Mouse (Mus musculus) gastrocnemius, postnatal 25 days (tissue): ENCODE data around the gene Them7. TPM values are rescaled to one million over a fixed set of nuclear protein-coding genes. Genes with fewer than 3 reads are reported as not detected.
A peak's percentile ranks its signal among the peaks of the same experiment; 100 is the strongest.

Experiments
- DNase-seq: peaks from one replicate; pipeline ENCODE4 v3.0.0; 2022
- total RNA-seq, 2 experiments: library from RNA; stranded (reverse); gene quantifications; 1 replicate in 1 of 2; 2 replicates in 1 of 2; pipeline ENCODE4 v1.2.3; 2021

The Them7 gene
- total RNA-seq, 2 experiments from 2014 or later, result not detected

DNA sequence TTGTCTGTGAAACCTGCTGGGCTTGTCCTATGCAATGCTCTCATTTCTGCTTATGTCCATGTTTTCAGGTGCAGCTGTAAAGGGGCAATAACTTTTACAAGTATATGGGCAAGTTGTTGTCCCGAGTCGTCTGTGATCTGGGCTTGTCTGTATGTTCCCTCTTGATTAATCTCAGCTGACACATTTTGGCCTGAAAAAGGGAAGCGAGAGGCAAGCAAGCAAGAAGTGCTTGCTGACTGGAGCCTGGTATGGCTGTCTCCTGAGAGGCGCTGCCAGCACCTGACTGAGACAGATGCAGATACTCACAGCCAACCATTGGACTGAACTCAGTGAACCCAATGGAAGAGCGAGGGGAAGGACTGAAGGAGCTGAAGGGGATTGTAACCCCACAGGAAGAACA is 193.5 kb downstream of the Them7 start:
- no peak for DNase-seq

DNA sequence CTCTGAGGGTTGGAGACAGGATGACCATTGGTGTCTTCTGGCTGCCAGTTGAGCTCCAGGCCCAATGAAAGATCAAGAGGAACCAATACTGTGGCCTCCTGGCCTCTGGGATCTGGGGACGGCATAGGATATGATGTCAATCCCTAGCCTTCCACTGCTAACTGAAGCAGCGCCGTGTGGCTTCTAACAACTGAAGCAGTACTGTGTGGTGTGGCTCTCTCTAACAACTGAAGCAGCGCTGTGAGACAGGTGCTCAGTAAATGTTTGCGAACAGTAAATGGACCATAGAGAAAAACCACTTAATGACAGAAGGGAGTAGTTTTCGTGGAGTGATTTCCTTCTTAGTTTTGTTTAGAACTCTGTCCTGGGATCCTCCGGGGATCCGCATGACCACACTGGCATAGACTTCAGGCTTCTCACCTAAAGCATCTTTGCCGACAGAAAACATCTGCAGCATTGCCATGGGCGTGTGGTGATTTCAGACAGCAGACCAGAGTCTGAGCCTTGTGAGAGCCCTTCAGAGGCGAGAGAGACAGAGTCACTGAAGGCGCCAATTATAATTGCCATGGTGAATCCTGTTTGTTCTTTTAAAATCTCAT is 194.6 kb downstream of the Them7 start:
- DNase-seq, result no peak

DNA sequence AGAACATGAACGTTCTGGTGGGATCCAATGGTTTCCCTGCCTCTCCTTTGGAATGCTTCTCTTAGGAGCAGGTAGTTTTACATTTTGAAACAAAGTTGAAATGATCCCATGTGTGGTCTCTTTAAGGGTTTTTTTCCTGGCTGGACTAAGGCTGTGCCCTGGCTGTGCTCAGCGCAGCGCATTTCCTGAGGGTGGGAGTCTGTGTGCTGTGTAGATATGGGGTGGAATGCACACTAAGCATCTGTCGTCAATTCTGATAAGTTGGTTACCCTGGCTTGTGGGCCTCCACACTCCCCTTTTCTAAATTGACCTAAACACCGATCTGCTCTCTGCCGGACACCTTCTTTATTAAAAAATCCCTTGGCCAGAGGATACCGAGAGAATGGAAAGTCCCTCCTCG is 203.3 kb downstream of the Them7 start:
- no peak for DNase-seq

DNA sequence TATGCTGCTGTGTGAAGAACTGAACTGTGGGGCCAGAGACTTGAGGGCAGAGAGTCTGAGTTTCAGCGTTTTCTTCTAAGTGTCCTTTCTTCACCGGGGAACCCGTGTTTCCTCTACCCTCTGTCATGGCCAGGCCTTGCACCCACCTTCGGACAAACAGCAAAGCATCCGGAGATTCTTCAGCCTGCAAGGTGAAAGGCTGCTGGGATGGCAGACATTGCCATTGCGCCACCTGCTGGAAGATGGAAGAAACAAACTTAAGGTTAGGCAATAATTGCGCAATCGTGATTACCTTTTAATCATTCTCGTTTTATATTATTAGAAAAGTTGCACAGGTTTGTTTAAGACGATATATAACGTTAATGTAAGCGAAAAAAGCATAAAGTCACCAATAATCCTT is 203.9 kb downstream of the Them7 start:
- DNase-seq, result peak; percentile 25

DNA sequence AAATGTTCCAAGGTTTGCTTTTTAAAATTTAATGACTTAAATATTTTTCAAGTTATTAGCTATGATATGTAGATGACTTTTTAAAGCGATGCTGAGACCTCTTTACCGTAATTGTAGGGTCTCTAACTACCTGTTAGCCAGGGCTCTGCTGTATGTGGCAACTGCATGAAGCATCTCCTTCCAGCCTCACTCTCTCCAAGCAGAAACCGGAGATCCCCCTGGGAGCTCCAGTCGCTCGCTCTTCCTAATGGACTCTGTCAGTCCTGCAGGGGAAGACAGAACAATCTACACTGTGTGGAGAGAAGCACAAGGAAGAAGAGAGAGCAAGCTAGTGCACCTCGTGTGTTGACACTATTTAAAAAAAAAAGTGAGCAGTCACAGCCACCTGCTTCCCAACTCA is 204.3 kb downstream of the Them7 start:
- no peak for DNase-seq

Other genes with a start within 250 kb of the Them7 start
- gene Eif3m, start 207.2 kb upstream of the Them7 start, total RNA-seq, result 10 to 100 TPM; 91.3 to 98.7 TPM
- not detected for gene Gm11060, start 132.3 kb upstream of the Them7 start, total RNA-seq
- gene Wt1, start 97.8 kb upstream of the Them7 start, total RNA-seq, result under 1 TPM in 1 of 2 experiments, not detected in 1; 0.08 TPM
- gene Rcn1, start 175.0 kb downstream of the Them7 start, total RNA-seq, result 10 to 100 TPM; 11.6 to 15.9 TPM